Mouse (Mus musculus): Measurements from ENCODE around the gene Prss57. TPM values are rescaled to one million over a fixed set of nuclear protein-coding genes. Genes with fewer than 3 reads are reported as not detected.
A peak's percentile ranks its signal among the peaks of the same experiment; 100 is the strongest.

The Prss57 gene
- total and polyA plus RNA-seq, 2 experiments from 2014 or later: 0.33 to 1.8 TPM

GRCm38 (mm10) chr10:79779784-79780663 is 10.7 kb downstream of the Prss57 start:
- peak; percentile 94 for ATAC-seq
- Histone ChIP-seq H3K4me2 (ENCODE audit: low read depth, low read length) (peak overlapping the region; percentile 73), H3K4me1 (ENCODE audit: insufficient read depth, low read length) (peaks cover 9% of the 10 kb centered on the region), H3K4me3 (ENCODE audit: low read length) (peak overlapping the region; percentile 46), H3K27ac (peak overlapping the region; percentile 45; the same call in 1 of the 2 replicates), H3K27me3 (ENCODE audit: insufficient read depth, low read length) (peaks cover 14% of the 10 kb centered on the region; the same call in 1 of the 2 replicates), H3K9ac (replicated peaks; ENCODE audit: low read length) (peak overlapping the region; percentile 41; the same call in 1 of the 2 replicates), H3K9me3 (ENCODE audit: low read length) (no peaks in the 10 kb centered on the region), H3K36me3 (ENCODE audit: insufficient read depth, low read length) (no peaks in the 10 kb centered on the region)
- peak; percentile 86 for TF ChIP-seq CTCF (IDR thresholded peaks at IDR 0.05; ENCODE audit: low read depth)
- 1% methylated on average over 55 of the region's 55 CpGs for WGBS
- DNase-seq (ENCODE audit: low spot score): peak; percentile 95

DNA sequence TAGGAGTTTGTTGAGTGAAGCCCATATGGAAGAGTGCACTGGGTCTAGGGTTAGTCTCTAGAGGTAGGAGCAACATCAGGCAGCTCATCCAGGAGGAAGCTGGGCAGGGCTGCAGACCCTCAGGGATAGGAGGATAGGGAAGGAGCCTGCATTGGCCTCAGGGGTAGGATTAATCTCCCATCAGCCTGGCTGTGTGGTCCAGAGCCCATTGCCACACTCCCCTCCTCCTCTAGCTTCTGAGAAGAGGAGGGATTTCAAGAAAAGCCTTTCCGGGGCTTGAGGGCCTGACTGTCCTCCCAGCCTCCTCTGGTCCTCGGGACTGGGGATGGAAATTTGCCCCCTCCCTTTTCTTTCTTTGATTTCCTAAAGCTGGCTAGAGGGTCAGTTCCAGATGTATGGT is 11.6 kb downstream of the Prss57 start:
- no peak for TF ChIP-seq CTCF (IDR thresholded peaks at IDR 0.05; ENCODE audit: low read depth)
- 7% methylated on average over 2 of the region's 2 CpGs for WGBS

GRCm38 (mm10) chr10:79778006-79778405 is 12.8 kb downstream of the Prss57 start:
- H3K27ac ChIP-seq: no peak overlapping the region
- no peak overlapping the region for H3K4me3 ChIP-seq (ENCODE audit: low read length)
- H3K4me2 ChIP-seq (ENCODE audit: low read depth, low read length): no peak overlapping the region
- no peak for TF ChIP-seq CTCF (IDR thresholded peaks at IDR 0.05; ENCODE audit: low read depth)
- H3K9ac ChIP-seq (replicated peaks; ENCODE audit: low read length): no peak overlapping the region
- no peaks in the 10 kb centered on the region for H3K36me3 ChIP-seq (ENCODE audit: insufficient read depth, low read length)
- DNase-seq (ENCODE audit: low spot score): peak; percentile 73
- H3K4me1 ChIP-seq (ENCODE audit: insufficient read depth, low read length): peaks cover 9% of the 10 kb centered on the region
- WGBS: 8% methylated on average over 15 of the region's 15 CpGs
- H3K27me3 ChIP-seq (ENCODE audit: insufficient read depth, low read length): peaks cover 14% of the 10 kb centered on the region; the same call in 1 of the 2 replicates
- H3K9me3 ChIP-seq (ENCODE audit: low read length): no peaks in the 10 kb centered on the region
- ATAC-seq: no peak

More for the DNA sequence above, 11.6 kb downstream of the Prss57 start:
- ATAC-seq: no peak
- Histone ChIP-seq H3K27ac (no peak overlapping the region), H3K9me3 (ENCODE audit: low read length) (no peaks in the 10 kb centered on the region), H3K4me3 (ENCODE audit: low read length) (no peak overlapping the region), H3K4me2 (ENCODE audit: low read depth, low read length) (no peak overlapping the region), H3K9ac (replicated peaks; ENCODE audit: low read length) (no peak overlapping the region), H3K36me3 (ENCODE audit: insufficient read depth, low read length) (no peaks in the 10 kb centered on the region), H3K27me3 (ENCODE audit: insufficient read depth, low read length) (peaks cover 14% of the 10 kb centered on the region; the same call in 1 of the 2 replicates), H3K4me1 (ENCODE audit: insufficient read depth, low read length) (peaks cover 9% of the 10 kb centered on the region)
- DNase-seq (ENCODE audit: low spot score): no peak

GRCm38 (mm10) chr10:79777103-79777531 is 13.6 kb downstream of the Prss57 start, which contains the start of gene Fstl3:
TSS of gene Fstl3 (plus strand) at chr10:79777272.
- 4% methylated on average over 38 of the region's 39 CpGs for WGBS

GRCm38 (mm10) chr10:79774486-79775279 is 16.1 kb downstream of the Prss57 start:
- Histone ChIP-seq H3K4me1 (ENCODE audit: insufficient read depth, low read length) (peaks cover 5% of the 10 kb centered on the region; the same call in 1 of the 2 replicates), H3K9ac (replicated peaks; ENCODE audit: low read length) (no peak overlapping the region), H3K27me3 (ENCODE audit: insufficient read depth, low read length) (peaks cover 14% of the 10 kb centered on the region; the same call in 1 of the 2 replicates), H3K4me3 (ENCODE audit: low read length) (no peak overlapping the region), H3K27ac (no peak overlapping the region), H3K4me2 (ENCODE audit: low read depth, low read length) (no peak overlapping the region), H3K36me3 (ENCODE audit: insufficient read depth, low read length) (no peaks in the 10 kb centered on the region), H3K9me3 (ENCODE audit: low read length) (no peaks in the 10 kb centered on the region)
- DNase-seq (ENCODE audit: low spot score) (no peak), ATAC-seq (no peak)
- TF ChIP-seq CTCF (IDR thresholded peaks at IDR 0.05; ENCODE audit: low read depth): peak; percentile 50
- WGBS: 55% methylated on average over 5 of the region's 5 CpGs

More at GRCm38 (mm10) chr10:79777103-79777531, 13.6 kb downstream of the Prss57 start, which contains the start of gene Fstl3:
- DNase-seq (ENCODE audit: low spot score): no peak
- peak within 1 kb of the TSS; percentile 18 for H3K4me3 ChIP-seq (ENCODE audit: low read length)
- no peaks in the 10 kb centered on the region for H3K36me3 ChIP-seq (ENCODE audit: insufficient read depth, low read length)
- H3K4me2 ChIP-seq (ENCODE audit: low read depth, low read length): peak within 1 kb of the TSS; percentile 47
- no peak within 1 kb of the TSS for H3K9ac ChIP-seq (replicated peaks; ENCODE audit: low read length)
- H3K9me3 ChIP-seq (ENCODE audit: low read length): no peaks in the 10 kb centered on the region
- H3K27ac ChIP-seq: no peak within 1 kb of the TSS
- peaks cover 9% of the 10 kb centered on the region for H3K4me1 ChIP-seq (ENCODE audit: insufficient read depth, low read length)
- H3K27me3 ChIP-seq (ENCODE audit: insufficient read depth, low read length): peaks cover 14% of the 10 kb centered on the region; the same call in 1 of the 2 replicates
- TF ChIP-seq CTCF (IDR thresholded peaks at IDR 0.05; ENCODE audit: low read depth): no peak
- ATAC-seq: no peak

- H3K27me3 ChIP-seq (ENCODE audit: insufficient read depth, low read length): peaks cover 14% of the 10 kb centered on the region; the same call in 1 of the 2 replicates
- no peak overlapping the region for H3K9ac ChIP-seq (replicated peaks; ENCODE audit: low read length)
- H3K27ac ChIP-seq: no peak overlapping the region
- DNase-seq (ENCODE audit: low spot score) (no peak), ATAC-seq (no peak)
- no peaks in the 10 kb centered on the region for H3K9me3 ChIP-seq (ENCODE audit: low read length)
- H3K36me3 ChIP-seq (ENCODE audit: insufficient read depth, low read length): no peaks in the 10 kb centered on the region
- peaks cover 6% of the 10 kb centered on the region; the same call in 1 of the 2 replicates for H3K4me1 ChIP-seq (ENCODE audit: insufficient read depth, low read length)
- TF ChIP-seq CTCF (IDR thresholded peaks at IDR 0.05; ENCODE audit: low read depth): no peak
- no peak overlapping the region for H3K4me2 ChIP-seq (ENCODE audit: low read depth, low read length)
- 74% methylated on average over 2 of the region's 2 CpGs for WGBS
- no peak overlapping the region for H3K4me3 ChIP-seq (ENCODE audit: low read length)
These were observed 17.6 kb downstream of the Prss57 start for GRCm38 (mm10) chr10:79773208-79773607.

All from hindbrain, postnatal 0 days (tissue).